Mouse (Mus musculus) hindbrain, embryonic 12.5 days (tissue): ENCODE results near the gene Hist3h2a. TPM values are rescaled to one million over a fixed set of nuclear protein-coding genes. Genes with fewer than 3 reads are reported as not detected.

Experiments
- ATAC-seq: fragments of 200-750 bp; cut with Nextera tagmentation; 2 replicates; pipeline ENCODE4 v1.8.0; 2017; ENCODE audit warnings: moderate TSS enrichment; ENCODE audit not compliant: low FRiP score
- H3K27ac ChIP-seq: fragments of 300-500 bp; sonication (generic); 2 replicates; pipeline ENCODE4 v1.5.1; 2016; ENCODE audit warnings: mild to moderate bottlenecking
- H3K27me3 ChIP-seq: fragments of 300-500 bp; sonication (generic); 2 replicates; pipeline ENCODE4 v1.6.1; 2016; ENCODE audit warnings: mild to moderate bottlenecking
- H3K36me3 ChIP-seq: fragments of 300-500 bp; sonication (generic); 2 replicates; pipeline ENCODE4 v1.6.1; 2016; ENCODE audit warnings: mild to moderate bottlenecking
- H3K4me1 ChIP-seq: fragments of 300-500 bp; sonication (generic); 2 replicates; pipeline ENCODE4 v1.6.1; 2016
- H3K4me2 ChIP-seq: fragments of 300-500 bp; sonication (generic); replicated peaks from 2 replicates; pipeline ENCODE4 v1.6.1; 2016; ENCODE audit warnings: mild to moderate bottlenecking
- H3K4me3 ChIP-seq: fragments of 300-500 bp; sonication (generic); 2 replicates; pipeline ENCODE4 v1.5.1; 2016; ENCODE audit warnings: mild to moderate bottlenecking
- H3K9ac ChIP-seq: fragments of 300-500 bp; sonication (generic); 2 replicates; pipeline ENCODE4 v1.6.1; 2016; ENCODE audit warnings: mild to moderate bottlenecking, moderate library complexity
- H3K9me3 ChIP-seq: fragments of 300-500 bp; sonication (generic); replicated peaks from 2 replicates; pipeline ENCODE4 v1.6.1; 2016; ENCODE audit warnings: mild to moderate bottlenecking
- WGBS: fragments of 180-500 bp; shearing (Covaris S2); methylation state at CpG from one replicate; pipeline ENCODE4 v1.1.7; 2016; 5-methylcytosine and 5-hydroxymethylcytosine counted together
- polyA plus RNA-seq: library from polyadenylated mRNA; unstranded; fragments of >200 nt; fragmentation: Nextera tagmentation; extraction: Ambion mirVana; gene quantifications from 2 replicates; pipeline ENCODE4 v1.2.1, GENCODE M21; 2016

Gene Hist3h2a
- polyA plus RNA-seq, 1 experiment from 2014 or later = 90.1 TPM

- H3K4me1 ChIP-seq = peaks cover 41% of the 10 kb centered on the region
- no peak overlapping the region for H3K9ac ChIP-seq
- peaks cover 4% of the 10 kb centered on the region; the same call in 1 of the 2 replicates for H3K9me3 ChIP-seq
- H3K4me3 ChIP-seq = no peak overlapping the region
- no peak overlapping the region for H3K4me2 ChIP-seq
- no peak overlapping the region for H3K27ac ChIP-seq
- 58% methylated on average over 50 of the region's 50 CpGs for WGBS
- peaks cover 18% of the 10 kb centered on the region for H3K27me3 ChIP-seq
- 0 out of 2 replicates have a peak, but pooled peaks cover 4% of the 10 kb centered on the region for H3K36me3 ChIP-seq
- ATAC-seq = no peak
Measured at GRCm38 (mm10) chr11:58961364-58962177, 7.1 kb downstream of the Hist3h2a start.

GRCm38 (mm10) chr11:58963543-58963942 is 9.1 kb downstream of the Hist3h2a start:
- Histone ChIP-seq H3K4me1 (peaks cover 21% of the 10 kb centered on the region), H3K27me3 (peaks cover 18% of the 10 kb centered on the region)
- 40% methylated on average over 17 of the region's 17 CpGs for WGBS

GRCm38 (mm10) chr11:58964216-58964615 is 9.7 kb downstream of the Hist3h2a start:
- peaks cover 18% of the 10 kb centered on the region for H3K27me3 ChIP-seq
- peaks cover 17% of the 10 kb centered on the region for H3K4me1 ChIP-seq
- no peak for ATAC-seq
- 86% methylated on average over 7 of the region's 7 CpGs for WGBS
- no peak overlapping the region for H3K4me3 ChIP-seq
- H3K36me3 ChIP-seq = peaks cover 7% of the 10 kb centered on the region
- H3K27ac ChIP-seq = no peak overlapping the region
- peaks cover 4% of the 10 kb centered on the region; the same call in 1 of the 2 replicates for H3K9me3 ChIP-seq
- H3K9ac ChIP-seq = no peak overlapping the region
- no peak overlapping the region for H3K4me2 ChIP-seq

More at GRCm38 (mm10) chr11:58963543-58963942, 9.1 kb downstream of the Hist3h2a start:
- Histone ChIP-seq H3K9ac (no peak overlapping the region), H3K4me3 (no peak overlapping the region), H3K9me3 (peaks cover 4% of the 10 kb centered on the region; the same call in 1 of the 2 replicates), H3K36me3 (peaks cover 6% of the 10 kb centered on the region), H3K4me2 (no peak overlapping the region), H3K27ac (no peak overlapping the region)
- ATAC-seq = no peak

- ATAC-seq = peak; percentile 17; the same call in 1 of the 2 replicates
- H3K4me2 ChIP-seq = no peak overlapping the region
- no peak overlapping the region for H3K27ac ChIP-seq
- H3K27me3 ChIP-seq = peaks cover 18% of the 10 kb centered on the region
- H3K4me3 ChIP-seq = no peak overlapping the region
- peaks cover 4% of the 10 kb centered on the region; the same call in 1 of the 2 replicates for H3K9me3 ChIP-seq
- no peak overlapping the region for H3K9ac ChIP-seq
- H3K4me1 ChIP-seq = peaks cover 13% of the 10 kb centered on the region
- 44% methylated on average over 12 of the region's 12 CpGs for WGBS
- peaks cover 15% of the 10 kb centered on the region for H3K36me3 ChIP-seq
Measured at GRCm38 (mm10) chr11:58965001-58965760, 10.7 kb downstream of the Hist3h2a start.

GRCm38 (mm10) chr11:58967346-58967745 is 12.9 kb downstream of the Hist3h2a start:
- no peak for ATAC-seq
- Histone ChIP-seq H3K9me3 (no peaks in the 10 kb centered on the region), H3K27ac (no peak overlapping the region)

GRCm38 (mm10) chr11:58968551-58968950 is 14.1 kb downstream of the Hist3h2a start:
- Histone ChIP-seq H3K27me3 (no peaks in the 10 kb centered on the region; the same call in 1 of the 2 replicates), H3K36me3 (peaks cover 29% of the 10 kb centered on the region), H3K27ac (no peak overlapping the region), H3K4me3 (no peak overlapping the region), H3K9me3 (no peaks in the 10 kb centered on the region), H3K4me1 (peaks cover 10% of the 10 kb centered on the region), H3K4me2 (no peak overlapping the region), H3K9ac (no peak overlapping the region)
- ATAC-seq = no peak
- WGBS = 80% methylated on average over 7 of the region's 7 CpGs

More at GRCm38 (mm10) chr11:58967346-58967745, 12.9 kb downstream of the Hist3h2a start:
- Histone ChIP-seq H3K4me1 (peaks cover 13% of the 10 kb centered on the region), H3K9ac (no peak overlapping the region), H3K4me3 (no peak overlapping the region), H3K36me3 (peaks cover 29% of the 10 kb centered on the region), H3K27me3 (peaks cover 9% of the 10 kb centered on the region), H3K4me2 (no peak overlapping the region)
- 95% methylated on average over 1 of the region's 1 CpGs for WGBS

GRCm38 (mm10) chr11:58969027-58969426 is 14.5 kb downstream of the Hist3h2a start:
- Histone ChIP-seq H3K4me2 (no peak overlapping the region), H3K27me3 (no peaks in the 10 kb centered on the region), H3K36me3 (peaks cover 29% of the 10 kb centered on the region), H3K9me3 (no peaks in the 10 kb centered on the region), H3K4me1 (peaks cover 9% of the 10 kb centered on the region), H3K27ac (no peak overlapping the region), H3K9ac (no peak overlapping the region), H3K4me3 (no peak overlapping the region)
- 91% methylated on average over 8 of the region's 8 CpGs for WGBS
- ATAC-seq = no peak

GRCm38 (mm10) chr11:58969659-58970058 is 15.2 kb downstream of the Hist3h2a start:
- peaks cover 33% of the 10 kb centered on the region for H3K36me3 ChIP-seq
- 77% methylated on average over 6 of the region's 6 CpGs for WGBS

GRCm38 (mm10) chr11:58970831-58971530 is 16.5 kb downstream of the Hist3h2a start:
- WGBS = 90% methylated on average over 21 of the region's 21 CpGs
- Histone ChIP-seq H3K9ac (no peak overlapping the region), H3K4me2 (no peak overlapping the region), H3K9me3 (no peaks in the 10 kb centered on the region), H3K4me3 (no peak overlapping the region), H3K4me1 (peaks cover 5% of the 10 kb centered on the region; the same call in 1 of the 2 replicates), H3K36me3 (peaks cover 33% of the 10 kb centered on the region), H3K27me3 (no peaks in the 10 kb centered on the region), H3K27ac (no peak overlapping the region)
- no peak for ATAC-seq

More at GRCm38 (mm10) chr11:58969659-58970058, 15.2 kb downstream of the Hist3h2a start:
- no peak for ATAC-seq
- H3K4me2 ChIP-seq = no peak overlapping the region
- H3K27ac ChIP-seq = no peak overlapping the region
- H3K27me3 ChIP-seq = no peaks in the 10 kb centered on the region
- H3K4me3 ChIP-seq = no peak overlapping the region
- peaks cover 9% of the 10 kb centered on the region for H3K4me1 ChIP-seq
- no peak overlapping the region for H3K9ac ChIP-seq
- no peaks in the 10 kb centered on the region for H3K9me3 ChIP-seq

GRCm38 (mm10) chr11:58971796-58972195 is 17.3 kb downstream of the Hist3h2a start:
- no peak for ATAC-seq
- no peak overlapping the region for H3K27ac ChIP-seq
- peaks cover 33% of the 10 kb centered on the region for H3K36me3 ChIP-seq
- WGBS = 94% methylated on average over 3 of the region's 3 CpGs
- H3K4me3 ChIP-seq = no peak overlapping the region
- H3K4me2 ChIP-seq = no peak overlapping the region
- H3K9me3 ChIP-seq = no peaks in the 10 kb centered on the region
- H3K27me3 ChIP-seq = no peaks in the 10 kb centered on the region
- H3K9ac ChIP-seq = no peak overlapping the region
- peaks cover 7% of the 10 kb centered on the region; the same call in 1 of the 2 replicates for H3K4me1 ChIP-seq

GRCm38 (mm10) chr11:58974414-58974813 is 19.9 kb downstream of the Hist3h2a start:
- Histone ChIP-seq H3K4me1 (peaks cover 21% of the 10 kb centered on the region), H3K4me3 (no peak overlapping the region), H3K27me3 (no peaks in the 10 kb centered on the region), H3K27ac (no peak overlapping the region), H3K4me2 (no peak overlapping the region), H3K36me3 (peaks cover 25% of the 10 kb centered on the region), H3K9ac (no peak overlapping the region), H3K9me3 (no peaks in the 10 kb centered on the region)
- ATAC-seq = no peak
- 97% methylated on average over 3 of the region's 3 CpGs for WGBS

GRCm38 (mm10) chr11:58977150-58977549 is 22.7 kb downstream of the Hist3h2a start:
- Histone ChIP-seq H3K36me3 (peaks cover 7% of the 10 kb centered on the region), H3K4me3 (peak overlapping the region; percentile 72), H3K4me1 (peaks cover 42% of the 10 kb centered on the region), H3K27me3 (no peaks in the 10 kb centered on the region), H3K4me2 (peak overlapping the region; percentile 97), H3K9me3 (no peaks in the 10 kb centered on the region), H3K27ac (peak overlapping the region; percentile 77), H3K9ac (peak overlapping the region; percentile 77)
- ATAC-seq = no peak
- under 1% methylated on average over 28 of the region's 29 CpGs for WGBS
